Mouse (Mus musculus) ES-E14 (cell line): ENCODE data around the gene Kansl3. TPM values are rescaled to one million over a fixed set of nuclear protein-coding genes. Genes with fewer than 3 reads are reported as not detected.

Experiments
- DNase-seq: peaks from one replicate; pipeline ENCODE4 v3.0.0-alpha.2; 2013; ENCODE audit warnings: low read depth, low spot score
- H3K27ac ChIP-seq: 2 replicates; pipeline ENCODE4 v1.5.1; 2012; ENCODE audit warnings: low read depth, mild to moderate bottlenecking, low read length, moderate library complexity, mixed read lengths; ENCODE audit not compliant: poor library complexity, insufficient read depth, severe bottlenecking
- H3K36me3 ChIP-seq: 2 replicates; pipeline ENCODE4 v1.6.1; 2012; ENCODE audit warnings: mild to moderate bottlenecking, low read length, moderate library complexity, mixed read lengths; ENCODE audit not compliant: control insufficient read depth, poor library complexity, insufficient read depth, severe bottlenecking
- H3K4me1 ChIP-seq, 2 experiments: fragments of 150-350 bp in 1 of 2; sonication (generic) in 1 of 2; 2 replicates each; pipeline ENCODE4 v1.6.1; 2012; ENCODE audit warnings: low read length in 2 of 2, mild to moderate bottlenecking in 1 of 2, mixed read lengths in 1 of 2; ENCODE audit not compliant: control insufficient read depth in 2 of 2, insufficient read depth in 2 of 2, poor library complexity in 1 of 2
- H3K4me3 ChIP-seq, 2 experiments: fragments of 150-350 bp in 1 of 2; sonication (generic) in 1 of 2; 2 replicates each; pipeline ENCODE4 v1.5.1; 2012; ENCODE audit warnings: low read length in 2 of 2, low read depth in 1 of 2, mild to moderate bottlenecking in 1 of 2, mixed read lengths in 1 of 2; ENCODE audit not compliant: insufficient read depth in 1 of 2, poor library complexity in 1 of 2, severe bottlenecking in 1 of 2
- H3K9ac ChIP-seq: 2 replicates; pipeline ENCODE4 v1.6.1; 2012; ENCODE audit warnings: low read depth, mild to moderate bottlenecking, low read length, mixed read lengths; ENCODE audit not compliant: poor library complexity, insufficient read depth, severe bottlenecking
- H3K9me3 ChIP-seq: fragments of 150-350 bp; sonication (generic); 2 replicates; pipeline ENCODE4 v1.6.1; 2012; ENCODE audit warnings: low read depth, mild to moderate bottlenecking, low read length; ENCODE audit not compliant: control insufficient read depth, insufficient read depth
- CHD2 ChIP-seq: IDR thresholded peaks from 2 replicates; pipeline ENCODE4 v1.6.1; 2014; ENCODE audit warnings: mild to moderate bottlenecking, low read depth, low read length, inconsistent platforms
- HCFC1 ChIP-seq: IDR thresholded peaks from 2 replicates; pipeline ENCODE4 v1.6.1; 2012; ENCODE audit warnings: low read length, inconsistent platforms, borderline replicate concordance; ENCODE audit not compliant: insufficient read depth
- MAFK ChIP-seq: IDR thresholded peaks from 2 replicates; pipeline ENCODE4 v1.6.1; 2014; ENCODE audit warnings: mild to moderate bottlenecking, low read depth, low read length, inconsistent platforms; ENCODE audit not compliant: insufficient read depth
- ZC3H11A ChIP-seq: IDR thresholded peaks from 2 replicates; pipeline ENCODE4 v1.6.1; 2012; ENCODE audit warnings: low read depth, mild to moderate bottlenecking, inconsistent platforms, low read length, borderline replicate concordance
- ZNF384 ChIP-seq: IDR thresholded peaks from 2 replicates; pipeline ENCODE4 v1.6.1; 2012; ENCODE audit warnings: low read depth, low read length, inconsistent platforms
- in situ Hi-C, 2 experiments: fragments of 600-800 bp; cut with MboI; formaldehyde crosslinking; loops; one replicate each; pipeline ENCODE4 v1.15.1; 2025; ENCODE audit warnings: low sequenced_read_pairs in 2 of 2, inconsistent platforms in 1 of 2; ENCODE audit not compliant: unreplicated experiment in 2 of 2
- total RNA-seq: library from RNA; depleted of rRNA; stranded (reverse); fragments of 300-350 nt; gene quantifications from 2 replicates; pipeline ENCODE4 v1.2.3, GENCODE M21; 2012

Kansl3 gene
- total RNA-seq, 1 experiment = 27.0 TPM

DNA sequence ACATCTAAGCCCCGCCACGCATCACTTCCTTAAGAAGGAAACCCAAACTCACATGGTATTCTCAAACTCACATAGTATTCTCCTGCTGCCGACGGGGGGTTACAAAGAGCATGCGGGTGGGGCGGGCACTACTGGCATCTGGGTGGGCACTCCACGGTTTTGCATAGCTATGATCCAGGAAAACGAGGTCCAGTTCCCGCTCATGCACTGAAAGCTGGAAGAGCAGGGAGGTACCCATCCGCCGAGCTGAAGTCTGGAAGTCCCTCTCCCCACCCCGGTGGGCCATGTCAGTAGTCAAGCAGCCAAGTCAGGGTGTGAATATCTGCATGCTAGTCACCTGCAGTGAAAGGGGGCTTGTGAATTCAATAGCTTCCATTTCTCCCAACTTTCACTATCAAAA lies 1.3 kb downstream of the Kansl3 start:
- in situ Hi-C loops = no loop called here
- H3K36me3 ChIP-seq = peaks cover 15% of the 10 kb centered on the region
- DNase-seq = no peak
- no peaks in the 10 kb centered on the region for H3K9me3 ChIP-seq
- H3K4me1 ChIP-seq = peaks cover 0 to 7% of the 10 kb centered on the region in 2 experiments; a peak in 1 of 4 replicates
- H3K4me3 ChIP-seq = peak overlapping the region; percentile 80 to 95
- H3K27ac ChIP-seq = no peak overlapping the region
- H3K9ac ChIP-seq = no peak overlapping the region; the same call in 1 of the 2 replicates
- TF ChIP-seq HCFC1 (no peak), ZNF384 (no peak), ZC3H11A (no peak), MAFK (no peak), CHD2 (no peak)

DNA sequence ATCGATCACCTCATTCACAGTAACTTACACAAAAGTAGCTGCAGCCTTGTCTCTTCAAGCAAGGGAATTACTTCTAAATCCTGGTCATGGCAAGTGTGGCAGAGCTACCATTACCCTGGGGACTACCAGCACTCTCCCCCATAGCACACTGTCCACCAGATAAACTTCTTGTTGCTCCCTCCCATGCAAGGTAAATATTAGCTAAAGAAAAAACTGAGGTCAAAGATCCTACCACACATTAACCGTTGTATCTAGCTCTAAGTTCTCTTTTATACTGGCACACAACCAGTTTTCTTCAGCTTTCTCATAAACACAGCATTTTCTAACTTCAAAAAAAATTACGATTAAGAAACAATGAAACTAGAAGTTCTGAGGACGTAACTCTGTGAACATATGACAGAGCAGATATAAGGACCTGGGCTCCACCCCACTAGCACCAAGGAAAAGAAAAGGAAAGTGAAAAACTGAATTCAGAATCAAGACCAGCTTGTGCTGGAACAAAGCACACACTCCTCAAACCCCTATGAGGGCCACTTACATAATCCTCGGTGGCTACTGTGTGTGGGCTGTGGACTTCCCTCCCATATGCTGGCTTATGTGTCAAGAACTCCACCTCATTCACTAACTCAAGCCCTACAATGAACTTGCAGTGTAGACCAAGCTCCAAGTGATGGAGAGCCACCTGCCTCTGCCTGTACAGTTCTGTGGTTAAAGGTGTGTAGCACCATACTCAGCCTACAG lies 11.9 kb downstream of the Kansl3 start:
- no peak overlapping the region for H3K9ac ChIP-seq
- peaks cover 39% of the 10 kb centered on the region for H3K36me3 ChIP-seq
- in situ Hi-C loops = no loop called here
- no peak for DNase-seq
- no peak overlapping the region for H3K4me3 ChIP-seq
- H3K9me3 ChIP-seq = no peaks in the 10 kb centered on the region
- H3K27ac ChIP-seq = no peak overlapping the region
- TF ChIP-seq HCFC1 (no peak), ZNF384 (no peak), ZC3H11A (no peak), MAFK (no peak), CHD2 (no peak)
- H3K4me1 ChIP-seq = no peaks in the 10 kb centered on the region

- no peak for DNase-seq
- peaks cover 58% of the 10 kb centered on the region for H3K36me3 ChIP-seq
- H3K9ac ChIP-seq = no peak overlapping the region
- no peak overlapping the region for H3K4me3 ChIP-seq
- in situ Hi-C loops = no loop called here
- no peaks in the 10 kb centered on the region for H3K4me1 ChIP-seq
- H3K9me3 ChIP-seq = no peaks in the 10 kb centered on the region
- TF ChIP-seq CHD2 (no peak), HCFC1 (no peak), ZNF384 (no peak), MAFK (no peak), ZC3H11A (no peak)
- H3K27ac ChIP-seq = no peak overlapping the region
Measured at GRCm38 (mm10) chr1:36352351-36352750, 16.6 kb downstream of the Kansl3 start.

DNA sequence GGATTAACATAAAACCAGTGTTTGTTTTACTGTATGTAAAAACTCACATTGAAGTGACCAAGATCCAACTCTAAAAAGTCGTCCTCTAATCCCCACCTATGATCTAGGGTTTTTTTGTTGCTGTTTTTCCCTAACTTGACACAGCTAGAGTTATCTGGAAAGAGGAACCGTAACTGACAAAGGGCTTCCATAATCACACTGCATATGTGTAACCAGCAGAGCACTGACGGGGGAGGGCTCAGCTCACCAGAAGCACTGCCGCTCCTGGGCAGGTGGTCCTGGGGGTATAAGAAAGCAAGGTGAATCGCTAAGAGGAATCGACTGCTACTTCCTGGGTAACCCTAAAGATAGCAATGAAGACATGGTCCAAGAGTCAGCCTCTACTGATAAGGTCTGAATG lies 26.4 kb downstream of the Kansl3 start:
- no peaks in the 10 kb centered on the region for H3K4me1 ChIP-seq
- no peak overlapping the region for H3K27ac ChIP-seq
- no peak overlapping the region for H3K4me3 ChIP-seq
- H3K36me3 ChIP-seq = peaks cover 59% of the 10 kb centered on the region
- no peaks in the 10 kb centered on the region for H3K9me3 ChIP-seq
- no peak overlapping the region for H3K9ac ChIP-seq
- TF ChIP-seq ZC3H11A (no peak), CHD2 (no peak), MAFK (no peak), ZNF384 (no peak), HCFC1 (no peak)
- no peak for DNase-seq
- in situ Hi-C loops = no loop called here
